Mouse (Mus musculus) fibroblast of lung, adult 2 months (primary cell): ENCODE measurements around the gene Map3k19.
A peak's percentile ranks its signal among the peaks of the same experiment; 100 is the strongest.

Source experiments
- DNase-seq: peaks from one replicate; pipeline ENCODE4 v3.0.0-alpha.2; 2011; ENCODE audit warnings: low read depth

Map3k19 gene

DNA sequence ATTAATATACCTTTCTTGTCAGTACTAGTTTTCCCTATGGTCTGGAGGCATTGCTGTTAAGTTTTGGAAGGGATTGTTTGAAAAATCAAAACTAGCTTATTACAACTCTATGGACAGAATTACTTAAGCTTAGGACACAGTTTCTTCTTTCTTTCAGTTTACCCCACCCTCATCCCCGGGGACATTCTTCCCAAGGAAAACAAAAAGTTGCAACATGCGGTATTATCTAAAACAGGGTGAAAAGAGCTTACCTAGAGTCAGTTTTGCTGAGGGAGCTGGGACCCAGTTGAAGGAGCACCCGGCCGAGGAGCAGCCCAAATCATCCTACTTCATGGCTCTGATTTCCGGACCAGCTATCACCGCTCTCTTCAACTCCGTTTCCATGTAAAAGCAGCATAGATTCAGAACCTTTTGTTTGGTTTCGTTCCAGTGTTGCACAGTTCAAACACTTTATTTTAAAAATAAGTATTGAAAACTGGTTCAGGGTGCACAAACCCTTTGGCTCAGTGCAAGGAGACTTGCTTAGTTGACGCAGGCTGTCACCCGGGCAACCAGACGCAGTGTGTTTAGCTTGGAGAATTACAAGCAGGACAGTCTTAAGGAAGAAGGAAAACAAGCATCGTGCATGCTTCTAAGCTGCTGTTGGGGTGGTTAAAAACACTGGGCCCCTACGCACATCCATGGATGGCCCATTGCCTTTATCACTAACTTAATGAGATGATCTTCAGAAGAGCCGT lies at the start of gene Map3k19:
Gene Map3k19, minus strand, starts transcription at position 546 of the 737 bp plus-strand sequence.
- no peak for DNase-seq

DNA sequence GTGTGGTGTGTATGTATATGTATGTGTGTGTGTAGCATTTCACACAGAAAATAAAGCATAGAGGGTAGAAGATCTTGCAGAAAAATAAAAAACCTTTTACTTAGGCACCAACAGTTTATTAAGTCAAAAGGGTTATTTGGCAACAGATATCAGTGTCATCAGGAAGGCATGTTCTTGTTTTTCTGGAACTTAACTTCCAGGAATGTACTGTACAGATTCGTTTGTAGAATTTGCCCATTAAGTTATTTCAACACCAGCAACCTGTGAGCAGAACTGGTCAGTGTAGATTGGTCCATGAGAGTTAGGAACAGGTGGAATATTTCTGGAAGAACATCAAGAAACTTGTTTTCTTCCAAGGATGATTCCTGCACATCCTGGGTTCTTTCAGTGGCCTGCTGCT lies 44.6 kb upstream of the Map3k19 start:
- DNase-seq, result no peak

DNA sequence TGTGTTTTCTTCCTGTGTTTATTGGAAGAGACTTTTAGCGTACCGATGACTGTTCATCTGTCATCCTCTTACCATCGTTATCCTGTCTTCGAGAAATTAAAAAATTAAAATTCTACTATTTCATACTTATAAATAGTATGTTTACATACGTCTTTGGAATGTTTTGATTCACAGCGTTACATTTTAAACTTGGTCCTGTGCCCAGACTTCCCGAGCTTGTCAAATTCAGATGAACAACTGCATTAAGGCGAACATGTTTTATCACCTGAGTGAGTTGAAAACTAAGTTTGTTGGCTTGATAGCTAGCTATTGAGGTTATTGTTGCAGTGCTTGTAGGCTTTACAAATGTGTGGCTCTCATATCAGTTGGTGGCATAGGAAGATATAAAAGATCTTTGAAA lies 14.4 kb upstream of the Map3k19 start:
- DNase-seq, result no peak

DNA sequence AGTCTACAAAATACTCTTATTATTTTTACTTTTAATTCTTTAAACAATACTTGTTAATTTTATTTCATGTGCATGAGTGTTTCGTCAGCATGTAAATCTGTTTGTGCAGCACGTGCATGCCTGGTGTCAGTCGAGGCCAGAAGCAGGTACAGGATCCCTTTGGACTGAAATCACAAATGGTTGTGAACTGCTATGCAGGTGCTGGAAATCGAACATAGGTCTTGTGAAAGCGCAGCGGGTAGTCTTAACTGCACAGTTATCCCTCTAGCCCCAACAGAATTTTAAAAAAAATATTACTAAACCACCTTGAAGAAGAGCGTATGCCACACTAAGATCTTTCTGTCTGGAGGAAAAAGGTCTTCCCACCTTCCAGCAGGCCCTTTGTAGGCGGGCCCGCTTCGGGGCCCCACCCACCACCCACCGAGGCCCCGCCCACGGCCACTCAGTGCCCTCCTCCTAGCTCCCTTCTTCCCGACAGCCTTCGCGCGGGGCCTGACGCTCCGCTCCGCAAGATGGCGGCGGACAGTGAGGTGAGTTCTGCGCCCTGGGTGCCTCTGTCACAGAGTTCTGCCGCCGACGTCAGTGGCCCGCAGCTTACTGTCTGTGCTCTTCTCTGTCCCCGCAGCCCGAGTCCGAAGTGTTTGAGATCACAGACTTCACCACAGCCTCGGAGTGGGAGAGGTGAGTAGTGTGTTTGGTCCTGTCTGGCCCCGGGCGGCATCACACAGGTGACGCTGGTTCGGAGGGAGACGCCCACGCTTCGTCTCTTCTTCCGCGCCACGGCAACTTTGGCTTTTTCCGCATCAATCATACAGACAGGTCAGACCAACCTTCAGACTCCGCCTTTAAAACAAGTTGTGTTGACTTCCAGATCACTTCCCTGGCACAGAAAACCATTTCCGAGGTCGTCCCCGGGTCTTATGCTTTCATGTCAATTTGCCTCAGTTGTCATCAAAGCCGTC lies 13.8 kb upstream of the Map3k19 start, which contains the start of gene Rab3gap1:
Gene Rab3gap1, plus strand, starts transcription at position 474 of the 962 bp plus-strand sequence.
- peak; percentile 55 for DNase-seq

DNA sequence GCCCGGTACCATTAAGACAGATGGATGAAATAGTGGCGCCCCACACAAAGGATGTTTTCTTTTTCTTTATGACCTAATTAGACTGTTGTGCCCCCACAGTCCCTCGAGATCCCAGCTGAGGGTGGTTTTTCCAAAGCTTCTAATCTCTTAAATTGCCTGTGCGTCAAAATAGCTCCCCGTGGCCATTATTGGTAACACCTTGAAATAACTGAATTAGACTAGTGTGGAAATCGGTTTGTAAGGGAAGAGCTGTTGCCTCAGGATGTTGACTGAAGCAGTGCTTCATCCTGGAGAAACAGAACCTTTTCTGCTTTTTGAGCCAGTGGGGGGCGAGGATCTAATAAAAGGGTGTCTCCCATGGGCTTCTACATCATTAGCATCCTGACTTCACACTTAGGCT lies 9.0 kb upstream of the Map3k19 start:
- DNase-seq, result no peak

DNA sequence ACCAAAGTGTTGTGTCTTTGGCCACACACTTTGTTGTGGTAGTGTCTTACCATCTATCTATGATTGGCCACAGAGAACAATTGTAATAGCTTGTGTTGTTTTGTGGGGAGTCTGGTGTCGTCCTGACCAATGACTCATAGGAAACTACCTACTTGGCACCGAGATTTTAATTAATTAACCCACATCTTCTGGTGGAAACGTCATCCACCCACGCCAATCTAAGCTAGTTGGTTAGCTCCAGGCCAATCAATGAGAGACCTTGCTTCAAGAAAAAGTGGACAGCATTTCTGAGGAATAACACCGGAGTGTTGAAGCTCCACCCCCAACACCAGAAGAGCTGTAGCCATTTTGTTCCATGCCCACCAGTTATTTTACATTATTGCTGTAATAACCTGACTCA lies 7.1 kb upstream of the Map3k19 start:
- DNase-seq, result no peak

DNA sequence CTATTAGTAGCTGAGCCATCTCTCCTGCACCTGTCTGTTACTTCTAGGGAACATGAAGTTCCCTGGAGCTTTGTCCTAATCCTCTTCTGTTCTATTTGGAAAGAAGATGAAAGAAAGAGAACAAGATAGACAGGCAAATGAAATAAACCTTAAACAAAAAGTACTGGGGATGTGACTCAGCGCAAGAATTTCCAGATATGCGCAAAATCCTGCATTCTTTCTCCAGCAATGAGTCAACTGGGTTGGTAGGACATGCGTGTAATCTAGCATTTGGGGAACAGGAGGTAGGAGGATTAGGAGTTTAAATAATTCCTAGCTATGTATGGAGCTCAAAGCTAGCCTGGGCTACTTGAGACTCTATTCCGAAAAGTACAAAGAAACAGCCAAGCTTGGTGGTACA lies 5.7 kb upstream of the Map3k19 start:
- no peak for DNase-seq

DNA sequence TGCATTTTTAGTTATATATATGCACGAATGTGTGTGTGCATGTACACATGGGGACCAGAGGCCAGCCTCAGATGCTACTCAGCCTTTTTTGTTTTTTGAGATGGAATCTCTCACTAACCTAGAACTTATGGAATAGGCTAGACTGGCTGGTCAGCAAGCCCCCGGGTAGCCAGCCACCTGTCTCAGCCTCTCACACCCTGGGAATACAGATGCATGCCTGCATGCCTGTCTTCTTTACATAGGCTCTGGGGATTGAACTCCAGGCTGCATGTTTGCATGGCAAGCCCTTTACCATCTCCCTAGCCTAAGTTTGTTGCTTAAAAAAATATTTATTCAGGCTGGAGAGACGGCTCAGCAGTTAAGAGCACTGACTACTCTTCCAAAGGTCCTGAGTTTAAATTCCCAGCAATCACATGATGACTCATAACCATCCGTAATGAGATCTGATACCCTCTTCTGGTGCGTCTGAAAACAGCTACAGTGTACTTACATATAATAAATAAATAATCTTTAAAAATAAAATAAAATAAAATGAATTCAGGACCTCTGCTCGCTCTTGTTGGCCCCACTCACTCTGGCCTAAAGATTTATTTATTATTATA lies 5.1 kb upstream of the Map3k19 start:
- no peak for DNase-seq

DNA sequence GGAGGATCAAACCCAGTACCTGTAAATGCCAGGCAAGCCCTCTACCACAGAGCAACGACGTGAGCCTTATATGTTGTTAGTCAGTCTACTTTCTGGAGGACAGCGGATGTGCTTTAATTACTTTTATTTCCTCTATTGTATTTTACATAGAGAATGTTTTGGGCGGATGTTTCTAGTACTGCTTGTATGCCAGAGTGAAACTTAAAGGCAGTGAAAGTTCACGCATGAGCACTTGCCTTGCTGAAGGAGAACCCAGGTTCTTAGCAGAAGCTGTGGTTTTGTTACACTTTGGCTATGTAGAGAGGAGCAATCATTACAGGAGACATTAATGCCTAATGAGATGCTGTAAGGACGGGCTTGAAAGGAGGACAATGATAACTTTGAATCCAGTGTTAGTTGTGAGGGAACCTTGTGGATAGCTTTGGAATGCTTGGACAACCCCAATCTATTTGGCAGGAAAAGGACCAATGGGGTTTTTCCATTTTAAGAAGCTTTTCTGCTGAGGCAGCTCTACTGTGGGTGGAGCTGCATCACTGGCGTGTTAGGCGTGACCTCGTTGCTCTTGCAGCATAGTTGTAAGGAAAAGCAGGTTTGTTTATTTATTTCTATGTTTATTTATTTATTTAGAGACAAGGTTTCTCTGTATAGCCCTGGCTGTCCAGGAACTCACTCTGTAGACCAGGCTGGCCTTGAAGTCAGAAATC lies 4.3 kb upstream of the Map3k19 start:
- no peak for DNase-seq

DNA sequence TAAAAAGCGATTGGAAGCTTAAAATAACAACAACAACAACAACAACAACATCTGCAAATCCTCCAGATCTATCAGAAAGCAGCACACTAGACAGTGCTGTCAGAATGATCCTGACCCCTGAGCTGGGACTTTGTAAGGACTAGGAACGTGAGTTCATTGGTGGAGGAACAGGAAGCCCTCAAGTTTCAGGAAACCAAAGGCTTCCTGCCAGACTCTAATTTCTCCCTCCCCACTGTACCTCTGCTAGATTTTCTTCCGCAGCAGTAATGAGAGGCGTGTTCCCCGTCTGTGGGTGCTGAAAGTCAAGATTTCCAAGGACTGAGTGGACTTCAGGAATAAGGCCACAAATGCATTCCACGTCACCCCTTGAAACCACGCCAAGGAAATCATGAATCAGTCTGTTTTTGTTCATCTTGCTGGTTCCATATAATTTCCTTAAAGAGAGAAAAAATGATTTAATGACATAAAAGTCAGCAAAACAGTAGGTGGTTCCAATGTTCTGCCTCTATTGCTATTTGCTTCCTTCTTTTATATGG lies 4.7 kb downstream of the Map3k19 start:
- peak; percentile 74 for DNase-seq

DNA sequence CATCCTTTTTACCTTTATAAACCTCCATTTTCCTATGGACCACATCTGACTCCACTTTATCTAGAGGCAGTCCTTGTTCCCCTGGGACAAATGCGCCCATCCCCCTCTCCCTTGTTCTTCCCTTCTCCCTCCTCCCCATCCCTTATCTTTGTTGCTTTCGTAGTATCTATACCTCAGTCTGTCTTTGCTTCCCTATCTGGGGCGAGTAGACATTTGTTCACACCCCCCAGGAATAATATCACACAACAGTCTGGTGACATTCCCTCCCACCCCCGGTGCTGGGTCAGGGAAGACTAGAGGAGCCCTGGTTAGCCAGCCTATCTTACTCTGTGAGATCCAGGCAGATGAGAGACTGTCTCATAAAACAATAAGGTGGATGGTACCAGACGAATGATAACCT lies 9.4 kb downstream of the Map3k19 start:
- no peak for DNase-seq

DNA sequence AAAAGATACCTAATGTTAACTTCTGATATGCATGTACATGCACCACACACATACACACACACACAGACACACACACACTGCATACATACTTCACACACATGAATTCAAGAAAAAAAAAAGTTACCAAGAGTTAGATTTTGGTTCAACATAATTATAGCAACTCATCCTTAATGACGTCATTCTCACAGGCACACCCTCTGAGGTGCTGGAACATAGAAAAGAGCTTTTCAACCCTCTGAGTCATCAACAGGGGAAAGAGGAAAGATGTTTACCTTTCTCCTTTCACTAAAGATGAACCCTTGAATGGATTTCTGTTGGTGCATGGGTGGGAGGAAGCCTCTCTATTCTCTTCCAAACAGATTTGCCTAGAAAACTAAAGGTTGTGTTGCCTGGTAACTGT lies 16.2 kb downstream of the Map3k19 start:
- DNase-seq, result no peak

DNA sequence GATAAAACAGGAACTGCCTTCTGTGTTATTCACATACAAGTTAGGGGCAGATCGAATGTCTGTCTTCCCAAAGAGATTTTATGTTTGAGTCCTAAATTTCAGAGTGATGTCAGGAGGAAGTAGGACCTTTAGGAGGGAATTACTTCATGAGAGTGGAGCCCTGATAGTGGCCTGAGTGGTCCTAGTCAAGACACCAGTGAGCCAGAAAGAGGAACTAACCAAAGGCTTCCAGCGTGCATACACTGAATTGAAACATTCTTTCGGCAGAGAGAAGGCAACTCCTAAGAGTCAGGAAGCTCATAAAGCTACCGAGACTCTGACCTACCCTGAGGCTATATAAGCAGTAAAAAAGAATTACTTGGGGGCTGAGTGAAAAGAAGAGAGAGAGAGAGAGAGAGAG lies 18.2 kb downstream of the Map3k19 start:
- DNase-seq, result no peak

DNA sequence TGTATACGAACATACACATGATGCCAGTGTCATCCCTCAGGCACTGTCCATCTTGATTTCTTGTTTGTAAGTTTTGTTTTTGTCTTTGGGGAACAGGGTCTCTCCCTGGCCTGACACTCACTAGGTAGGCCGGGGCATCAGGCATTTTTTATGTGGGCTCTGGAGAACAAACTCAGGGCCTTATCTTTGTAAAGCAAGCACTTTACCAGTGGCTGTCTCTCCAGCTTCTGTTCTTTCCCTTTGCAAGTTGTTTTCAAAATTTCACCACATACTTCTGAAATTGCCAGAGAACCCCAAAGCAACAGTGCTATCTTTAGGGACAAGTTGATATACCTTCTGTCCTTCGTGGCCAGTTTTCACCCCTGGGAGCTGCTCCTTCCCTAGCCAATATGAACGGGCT lies 20.6 kb downstream of the Map3k19 start:
- no peak for DNase-seq

DNA sequence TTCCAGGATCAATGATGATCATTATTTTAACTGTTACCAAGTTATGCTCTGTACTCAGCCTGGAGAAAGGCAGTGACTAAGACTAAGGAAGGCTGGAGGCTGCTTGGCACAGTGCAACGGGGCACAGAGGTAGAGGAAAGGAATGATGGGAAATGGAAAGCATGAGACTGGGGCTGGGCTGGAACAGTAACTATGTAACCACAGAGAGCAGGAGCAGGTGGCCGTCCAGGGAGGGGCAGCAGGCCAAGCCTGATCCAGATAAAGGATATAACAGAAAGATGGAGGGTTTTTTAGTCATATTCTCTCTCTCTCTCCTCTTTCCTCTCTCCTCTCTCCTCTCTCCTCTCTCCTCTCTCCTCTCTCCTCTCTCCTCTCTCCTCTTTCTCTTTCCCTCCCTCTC lies 21.1 kb downstream of the Map3k19 start:
- no peak for DNase-seq

DNA sequence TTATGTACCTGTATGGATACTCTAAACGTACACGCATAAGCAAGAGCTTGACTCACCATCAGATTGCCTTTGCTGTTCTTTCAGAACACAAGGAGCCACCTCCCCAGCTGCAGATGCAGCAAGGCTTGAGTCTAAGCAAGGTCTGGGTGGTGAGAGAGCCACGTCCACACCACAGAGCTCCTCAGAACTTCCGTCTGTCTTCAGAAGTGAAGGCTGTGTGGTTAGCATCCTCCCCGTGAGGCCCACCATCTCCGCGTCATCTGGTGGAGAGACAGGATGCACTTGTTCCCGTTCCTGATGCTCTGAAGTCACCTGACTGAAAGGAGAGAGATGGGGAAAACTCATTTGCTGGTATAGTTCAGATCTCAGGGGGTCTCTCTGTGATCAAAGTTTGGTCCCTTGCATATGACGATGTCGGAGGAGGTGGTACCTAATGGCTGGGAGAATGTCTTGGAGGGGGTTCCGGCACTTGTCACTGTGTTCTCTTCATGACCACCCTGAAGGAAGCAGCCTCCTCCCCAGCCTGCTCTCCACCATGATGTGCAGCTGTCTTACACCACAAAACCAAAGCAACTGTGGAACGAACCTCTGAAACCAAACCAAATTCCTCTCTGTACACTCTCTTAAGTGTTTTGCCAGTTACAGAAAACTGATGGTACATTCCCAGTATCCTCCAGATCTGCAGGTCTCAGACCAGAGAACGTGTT lies 24.5 kb downstream of the Map3k19 start:
- DNase-seq, result no peak

DNA sequence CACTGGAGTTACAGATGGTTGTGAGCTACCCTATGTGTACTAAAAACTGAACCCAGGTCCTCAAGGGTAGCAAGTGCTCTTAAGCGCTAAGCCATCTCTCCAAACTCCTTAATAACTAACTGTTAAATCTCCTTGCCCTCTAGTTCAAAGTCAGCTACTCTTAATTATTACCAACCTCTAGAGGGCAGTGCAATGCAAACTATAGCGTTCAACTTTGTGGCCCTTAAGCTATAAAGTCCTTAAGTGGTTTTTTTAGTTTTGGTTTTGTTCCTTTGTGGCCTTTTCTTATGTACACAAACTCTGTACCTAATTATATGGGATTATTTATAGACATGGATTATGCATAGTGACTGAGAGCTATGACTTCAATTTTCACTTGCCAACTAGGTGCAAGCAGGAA lies 27.5 kb downstream of the Map3k19 start:
- peak; percentile 36 for DNase-seq

DNA sequence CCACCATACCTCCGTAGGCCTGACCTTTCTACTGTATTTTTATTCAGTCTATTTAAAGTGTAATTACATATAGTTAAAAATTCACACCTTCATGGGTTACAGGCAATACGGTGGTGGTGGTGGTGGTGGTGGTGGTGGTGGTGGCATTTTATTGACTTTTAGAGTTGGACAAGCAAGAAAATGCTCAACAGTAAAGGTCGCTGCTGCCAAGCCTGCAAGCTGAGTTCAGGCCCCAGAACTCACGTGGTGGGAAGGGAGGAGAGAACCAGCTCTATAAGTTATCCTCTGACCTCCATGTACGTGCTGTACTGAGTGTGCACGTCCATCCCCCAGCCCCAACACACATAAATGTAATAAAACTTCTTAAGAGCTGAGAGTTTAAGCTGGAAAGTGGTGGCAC lies 38.5 kb downstream of the Map3k19 start:
- DNase-seq, result no peak

DNA sequence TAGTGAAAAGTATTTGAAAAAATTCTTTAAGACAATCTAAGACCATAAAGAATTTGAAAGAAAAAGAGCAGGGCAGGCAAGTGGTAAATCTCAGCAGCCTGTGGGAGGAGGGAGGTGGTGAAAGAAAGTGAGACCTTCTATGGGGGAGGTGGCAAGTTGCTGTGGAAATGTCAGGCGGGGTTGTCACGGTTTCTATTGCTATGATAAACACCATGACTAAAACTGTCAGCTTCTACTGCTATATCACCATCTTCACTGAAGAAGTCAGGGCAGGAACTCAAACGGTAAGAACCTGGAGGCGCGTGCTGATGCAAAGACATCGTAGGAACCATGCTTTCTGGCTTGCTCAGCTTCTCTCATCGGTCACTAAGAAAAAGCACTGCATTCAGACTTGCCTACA lies 41.9 kb downstream of the Map3k19 start:
- no peak for DNase-seq

DNA sequence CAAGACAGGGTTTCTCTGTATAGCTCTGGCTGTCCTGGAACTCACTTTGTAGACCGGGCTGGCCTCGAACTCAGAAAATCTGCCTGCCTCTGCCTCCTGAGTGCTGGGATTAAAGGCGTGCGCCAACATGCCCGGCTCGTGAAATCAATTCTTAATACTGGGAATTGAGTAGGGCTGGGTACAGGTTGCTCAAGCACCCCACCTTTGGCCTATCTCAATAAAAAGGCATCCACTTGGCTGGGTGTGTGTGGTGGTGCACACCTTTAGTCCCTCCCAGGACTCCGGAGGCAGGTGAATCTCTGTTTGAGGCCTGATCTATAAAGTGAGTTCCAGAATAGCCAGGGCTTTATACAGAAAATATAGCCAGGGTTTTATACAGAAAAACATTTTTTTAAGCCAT lies 46.2 kb downstream of the Map3k19 start:
- DNase-seq, result no peak

DNA sequence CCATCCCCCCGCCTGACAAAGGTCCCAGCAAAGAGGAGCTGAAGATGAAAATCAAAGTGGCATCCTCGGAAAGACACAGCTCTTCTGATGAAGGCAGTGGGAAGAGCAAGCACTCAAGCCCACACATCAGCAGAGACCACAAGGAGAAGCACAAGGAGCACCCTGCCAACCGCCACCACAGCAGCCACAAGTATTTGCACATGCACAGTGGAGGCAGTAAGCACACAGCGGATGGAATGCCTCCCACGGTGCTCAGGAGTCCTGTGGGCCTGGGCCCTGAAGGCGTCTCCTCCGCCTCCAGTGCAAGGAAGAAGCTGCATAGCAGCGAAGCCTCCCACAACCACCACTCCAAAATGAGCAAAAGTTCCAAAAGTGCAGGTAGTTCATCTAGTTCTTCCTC lies 51.9 kb downstream of the Map3k19 start:
- DNase-seq, result no peak
